Comparison of ENCODE assay signal across 7 mouse cellular contexts in genomic region chr19:36554046-36554784, GRCm38 (mm10). TPM values are rescaled to one million over a fixed set of nuclear protein-coding genes. Genes with fewer than 3 reads are reported as not detected.
DNase-seq lines count a peak whose midpoint lies in the region; ATAC-seq and TF ChIP-seq lines count a peak whose summit lies in the region.

Gene Hectd2 (plus strand): TSS chr19:36554639.

- no peak for TF ChIP-seq POLR2A in cortical plate, adult 2 months (IDR thresholded peaks at IDR 0.05; ENCODE audit: extremely low read depth, insufficient read depth, low read length)

- H3K27me3 ChIP-seq in midbrain, embryonic 10.5 days (ENCODE audit: low read depth, poor library complexity, severe bottlenecking), result peaks cover 38% of the 10 kb centered on the region

- peak within 1 kb of the TSS; percentile 71 for H3K4me3 ChIP-seq in cortical plate, adult 2 months (ENCODE audit: insufficient read depth, low read length)
- peak within 1 kb of the TSS; percentile 80 for H3K4me3 ChIP-seq in midbrain, embryonic 10.5 days

- DNase-seq in adrenal gland, adult (ENCODE audit: inconsistent age in 2 of 2, low spot score in 1 of 2), result peak; percentile 70 to 89
- peak; percentile 59 for DNase-seq in gastrocnemius, postnatal 14 days
- DNase-seq in left cerebral cortex, postnatal 4 days, result peak; percentile 53
- peak; percentile 61 for DNase-seq in midbrain, embryonic 10.5 days (ENCODE audit: low spot score)
- DNase-seq in right cerebral cortex, postnatal 4 days, result peak; percentile 71

- intact Hi-C loops in gastrocnemius, postnatal 14 days (cut with DNase I; ENCODE audit: low total_unique reads), result no loop called here
- intact Hi-C loops in left cerebral cortex, postnatal 4 days (cut with DNase I), result no loop called here

- H3K9me3 ChIP-seq in midbrain, embryonic 10.5 days (replicated peaks), result no peaks in the 10 kb centered on the region

- WGBS in midbrain, embryonic 10.5 days, result 7% methylated on average over 92 of the region's 92 CpGs

- TF ChIP-seq CTCF in cortical plate, adult 2 months (IDR thresholded peaks at IDR 0.05; ENCODE audit: extremely low read depth, insufficient read depth, low read length), result no peak

- peak; percentile 51 for ATAC-seq in inflammation-experienced regulatory T-cells, adult 6 months

- H3K27ac ChIP-seq in cortical plate, adult 2 months (ENCODE audit: insufficient read depth, low read length), result peak within 1 kb of the TSS; percentile 99
- peak within 1 kb of the TSS; percentile 93 for H3K27ac ChIP-seq in midbrain, embryonic 10.5 days (replicated peaks)

- no peaks in the 10 kb centered on the region for H3K4me1 ChIP-seq in cortical plate, adult 2 months (ENCODE audit: control insufficient read depth, insufficient read depth, low read length)
- H3K4me1 ChIP-seq in midbrain, embryonic 10.5 days, result peaks cover 12% of the 10 kb centered on the region; the same call in 1 of the 2 replicates

- H3K36me3 ChIP-seq in midbrain, embryonic 10.5 days, result no peaks in the 10 kb centered on the region

RNA-seq across cellular contexts. Expression of gene Hectd2, which starts in this region (rescaled TPM):
- polyA plus RNA-seq in cortical plate, adult 2 months (2012; rRNA removed), result 12.8 and 15.0 TPM in 2 replicates
- 1 to 10 TPM; 2.8 to 3.4 TPM for total RNA-seq in gastrocnemius, postnatal 14 days (2021)
- 1 to 10 TPM; 1.4 to 2.1 (median 1.8) TPM for polyA plus RNA-seq in inflammation-experienced regulatory T-cells, adult 6 months (2017; shearing (Covaris generic))
- total RNA-seq in left cerebral cortex, postnatal 4 days (2021), result 10 to 100 TPM; 26.2 to 27.7 TPM
- 2.2 and 3.8 TPM in 2 replicates for polyA plus RNA-seq in midbrain, embryonic 10.5 days (2016; fragmentation: Nextera tagmentation; extraction: Ambion mirVana)

Comparison
In these comparisons a context has a peak if more than half of its experiments do, and no peak if none do; other contexts are left out.
1. Peak in every context shown above with its lines: DNase-seq, ATAC-seq, H3K4me3 ChIP-seq and H3K27ac ChIP-seq.
2. RNA of gene Hectd2 (total RNA-seq): 26.2 to 27.7 TPM in left cerebral cortex, postnatal 4 days; 2.8 to 3.4 TPM in gastrocnemius, postnatal 14 days; every median in the first group is over 4 times any median in the second.